Mouse (Mus musculus): Measurements from ENCODE around the gene 8030474K03Rik. TPM values are rescaled to one million over a fixed set of nuclear protein-coding genes. Genes with fewer than 3 reads are reported as not detected.
"Not testable (repeated sequence)": the region's sequence is repeated elsewhere in the genome, so short reads cannot be mapped to it uniquely, and the experiment has no call there.

The 8030474K03Rik gene
- total RNA-seq (2022), result not detected

DNA sequence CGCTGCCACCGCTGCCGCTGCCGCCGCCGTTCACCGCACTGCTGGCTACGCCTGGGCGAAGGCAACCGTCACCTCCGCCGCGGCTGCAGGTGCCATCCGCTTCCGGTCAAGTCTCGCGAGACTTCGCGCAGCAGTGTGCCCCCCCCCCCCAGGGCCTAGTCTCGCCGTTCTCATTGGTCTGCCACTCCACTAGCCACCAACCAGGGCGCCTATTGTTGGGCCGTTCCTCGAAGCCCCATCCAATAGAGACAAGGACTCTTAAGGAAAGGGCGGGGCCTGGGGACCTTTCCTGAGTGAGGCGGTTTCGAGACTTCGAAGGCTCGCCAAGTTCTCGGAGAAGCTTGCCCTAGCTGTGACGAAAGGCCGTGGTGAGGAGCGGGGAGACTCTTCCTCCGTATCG is at the start of gene 8030474K03Rik, which contains the start of gene Gm4779:
Gene 8030474K03Rik, plus strand, starts transcription at position 315 of the 400 bp plus-strand sequence.
Gene Gm4779, minus strand, starts transcription at position 82 of the 400 bp plus-strand sequence.
- DNase-seq (ENCODE audit: low spot score in 2 of 2), result no peak

DNA sequence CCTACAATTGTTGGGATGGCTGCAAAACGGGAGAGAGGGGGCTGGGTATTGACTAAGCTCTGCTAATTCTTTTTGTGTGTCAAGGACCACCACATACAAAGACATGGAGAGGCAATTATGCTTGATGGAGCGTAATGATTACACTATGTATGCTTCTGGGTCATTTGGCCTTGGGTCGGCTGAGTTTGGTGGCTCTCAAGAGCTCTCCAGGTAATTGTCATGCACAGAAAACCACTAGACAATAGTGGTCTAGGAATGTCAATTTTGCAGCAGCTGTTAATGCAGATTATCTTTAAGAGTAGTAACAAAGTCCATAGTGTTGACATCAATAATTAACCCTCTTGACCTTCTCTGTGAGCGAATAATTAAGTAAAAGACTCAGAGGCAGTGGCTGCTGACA is 44.3 kb upstream of the 8030474K03Rik start:
- no peak for DNase-seq (ENCODE audit: low spot score in 2 of 2)

DNA sequence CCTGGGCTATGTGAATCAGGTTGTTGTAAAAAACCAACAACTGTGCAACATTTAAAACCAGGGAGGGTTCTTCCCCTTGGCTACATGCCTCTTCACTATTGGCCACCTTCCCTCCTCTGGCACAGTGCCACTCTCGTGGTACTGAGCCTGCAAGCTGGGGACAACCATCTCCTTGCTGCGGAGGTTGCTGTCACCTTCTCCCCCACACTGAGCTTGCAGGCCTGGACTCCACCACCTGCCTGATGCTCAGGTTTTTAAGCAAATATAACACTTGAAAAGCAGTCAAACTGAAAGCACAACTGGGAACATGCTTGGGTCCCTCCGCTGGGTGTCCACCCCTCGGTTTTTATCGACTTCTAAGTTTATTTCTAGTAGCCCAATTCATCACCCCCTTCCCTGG is 40.0 kb upstream of the 8030474K03Rik start:
- no peak for DNase-seq (ENCODE audit: low spot score in 2 of 2)

DNA sequence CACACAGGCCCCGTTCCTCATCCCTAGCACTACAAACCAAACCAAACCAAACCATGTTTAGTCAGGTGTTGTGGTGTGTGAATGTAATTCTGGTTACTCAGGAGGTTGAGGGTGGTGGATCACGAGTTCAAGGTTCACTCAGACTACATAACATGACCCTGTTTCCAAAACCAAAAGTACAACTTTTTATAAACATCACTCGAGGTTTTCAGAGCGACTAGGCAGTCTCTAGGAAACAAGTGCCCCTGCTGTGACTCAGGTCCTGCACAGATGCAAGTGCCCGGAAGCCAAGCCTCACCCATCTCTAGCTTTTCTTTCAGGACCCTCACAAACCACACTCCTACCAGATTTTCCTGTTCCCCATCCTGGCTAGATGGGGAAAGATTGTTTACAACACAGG is 29.8 kb upstream of the 8030474K03Rik start:
- no peak for DNase-seq (ENCODE audit: low spot score in 2 of 2)

DNA sequence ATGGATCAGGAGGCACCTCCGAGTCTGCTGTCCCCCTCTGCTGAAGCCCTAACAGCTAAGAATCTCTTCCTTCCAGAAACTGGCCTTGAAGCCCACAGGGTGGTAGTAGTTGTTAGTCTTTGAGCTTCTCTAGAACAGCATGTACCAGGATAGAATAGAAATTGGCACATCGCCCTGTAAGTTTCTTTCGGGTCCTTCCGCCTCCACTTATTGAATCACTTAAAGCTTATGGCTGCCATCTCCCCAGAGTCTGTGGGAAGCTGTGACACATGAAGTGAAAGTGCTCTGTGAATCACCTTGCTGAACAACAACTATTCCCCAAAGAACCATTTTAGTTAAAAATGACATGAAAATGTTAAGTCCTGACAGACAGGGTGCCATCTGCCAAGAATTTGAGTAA is 29.3 kb upstream of the 8030474K03Rik start:
- no peak for DNase-seq (ENCODE audit: low spot score in 2 of 2)

DNA sequence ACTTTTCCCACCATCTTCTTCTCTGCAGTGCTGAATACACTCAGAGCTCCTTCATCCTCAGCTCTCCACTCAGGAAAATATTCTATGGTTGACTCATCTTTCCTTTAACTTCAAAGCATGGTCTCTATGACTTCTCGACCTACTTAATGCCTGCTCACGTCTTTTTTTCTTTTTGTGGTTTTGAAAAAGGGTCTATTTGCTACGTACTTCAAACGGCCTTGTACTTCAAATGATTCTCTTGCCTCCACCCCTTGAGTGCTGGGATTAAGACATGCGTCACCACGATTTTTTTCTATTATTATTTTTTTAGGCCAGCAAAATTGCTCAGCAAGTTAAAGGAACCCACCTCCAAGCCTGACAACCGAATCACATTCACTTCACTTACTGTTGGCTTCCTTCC is 27.2 kb upstream of the 8030474K03Rik start:
- no peak for DNase-seq (ENCODE audit: low spot score in 2 of 2)

DNA sequence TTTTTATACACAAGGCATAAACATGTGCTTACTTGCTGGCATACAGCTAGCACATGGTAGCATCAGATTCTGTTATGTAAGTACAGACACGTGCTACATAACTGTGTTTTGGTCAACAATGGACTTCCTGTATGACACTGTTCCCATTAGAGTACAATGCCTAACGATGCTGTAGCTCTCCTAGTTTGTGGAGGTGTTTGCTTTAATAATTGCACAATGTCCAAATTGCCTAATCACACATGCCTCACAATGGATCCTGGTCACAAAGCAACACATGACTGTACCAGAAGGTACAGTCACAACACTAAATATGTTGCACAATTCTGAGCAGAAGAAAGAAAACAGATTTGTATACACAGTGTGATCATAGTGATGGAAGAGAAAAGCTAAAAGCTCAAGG is 25.0 kb upstream of the 8030474K03Rik start:
- no peak for DNase-seq (ENCODE audit: low spot score in 2 of 2)

DNA sequence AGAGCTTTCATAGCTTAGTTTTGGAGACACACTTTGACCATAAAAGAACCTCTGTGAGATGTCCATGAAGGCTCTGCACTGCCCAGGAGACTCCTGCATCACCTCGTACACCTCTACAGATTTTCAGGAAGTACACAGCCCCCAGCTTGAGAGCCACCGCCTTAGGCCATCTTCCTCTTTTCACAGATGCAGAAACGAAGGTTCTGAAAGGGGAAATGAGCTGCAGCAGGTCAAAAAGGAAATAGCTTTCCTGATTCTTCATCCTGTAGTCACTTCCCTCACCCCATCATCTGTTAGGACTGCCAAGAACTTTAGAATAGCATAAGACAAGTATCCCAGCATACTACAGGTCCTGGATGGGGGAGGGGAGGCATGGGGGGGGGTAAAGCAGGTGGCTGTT is 24.1 kb upstream of the 8030474K03Rik start:
- DNase-seq (ENCODE audit: low spot score in 2 of 2), result no peak

DNA sequence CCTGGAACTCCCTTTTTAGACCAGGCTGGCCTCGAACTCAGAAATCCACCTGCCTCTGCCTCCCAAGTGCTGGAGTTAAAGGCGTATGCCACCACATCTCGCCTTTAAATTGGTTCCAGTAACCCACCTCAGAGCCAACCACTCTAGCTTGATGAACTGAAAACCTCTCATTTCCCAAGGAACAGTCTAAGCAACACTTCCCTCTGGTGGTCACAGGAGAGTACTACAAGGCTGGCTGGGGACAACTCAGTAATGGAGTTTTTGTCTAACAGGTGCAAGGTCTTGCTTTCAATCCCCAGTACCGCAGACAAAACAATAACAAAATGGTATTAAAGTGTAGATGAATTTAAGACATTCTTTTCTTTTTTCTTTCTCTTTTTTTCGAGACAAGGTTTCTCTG is 22.4 kb upstream of the 8030474K03Rik start:
- peak in 1 of 2 experiments; percentile 4 for DNase-seq (ENCODE audit: low spot score in 2 of 2)

DNA sequence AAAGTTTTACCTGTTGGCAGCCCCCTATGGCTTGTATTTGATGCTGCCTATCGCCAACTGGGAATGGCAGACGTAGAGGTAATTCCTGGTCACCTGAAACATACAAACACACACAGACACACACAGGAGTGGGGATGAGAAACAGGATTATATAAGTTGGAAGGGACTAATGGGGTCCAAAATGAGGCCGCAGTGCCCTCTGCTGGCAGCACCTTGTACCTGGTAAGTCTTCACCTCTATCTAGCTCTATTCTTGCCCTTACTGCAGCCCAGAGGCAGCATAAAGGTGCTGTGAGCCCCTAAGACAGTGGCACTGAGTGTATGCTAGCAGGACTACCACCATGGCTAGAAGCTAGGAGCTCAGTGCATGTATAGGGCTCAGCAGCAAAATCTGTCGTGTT is 2.9 kb upstream of the 8030474K03Rik start:
- DNase-seq (ENCODE audit: low spot score in 2 of 2), result peak in 1 of 2 experiments; percentile 13

DNA sequence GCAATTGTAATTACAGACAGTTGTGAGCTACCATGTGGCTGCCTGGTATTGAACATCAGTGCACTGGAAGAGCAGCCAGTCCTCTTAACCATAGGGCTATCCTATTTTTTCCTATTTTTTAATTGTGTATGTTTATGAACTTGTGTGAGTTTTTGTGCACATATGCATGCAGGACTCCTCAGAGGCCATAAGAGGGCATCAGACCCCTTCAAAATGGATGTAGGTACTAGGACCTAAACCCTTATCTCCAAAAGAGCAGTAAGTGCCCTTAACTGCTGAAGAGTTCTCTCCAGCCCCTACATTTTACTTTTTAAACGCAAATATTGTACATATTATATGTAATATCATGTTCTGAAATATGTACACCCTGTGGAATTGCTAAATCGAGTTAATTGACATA is 11.1 kb downstream of the 8030474K03Rik start:
- no peak for DNase-seq (ENCODE audit: low spot score in 2 of 2)

DNA sequence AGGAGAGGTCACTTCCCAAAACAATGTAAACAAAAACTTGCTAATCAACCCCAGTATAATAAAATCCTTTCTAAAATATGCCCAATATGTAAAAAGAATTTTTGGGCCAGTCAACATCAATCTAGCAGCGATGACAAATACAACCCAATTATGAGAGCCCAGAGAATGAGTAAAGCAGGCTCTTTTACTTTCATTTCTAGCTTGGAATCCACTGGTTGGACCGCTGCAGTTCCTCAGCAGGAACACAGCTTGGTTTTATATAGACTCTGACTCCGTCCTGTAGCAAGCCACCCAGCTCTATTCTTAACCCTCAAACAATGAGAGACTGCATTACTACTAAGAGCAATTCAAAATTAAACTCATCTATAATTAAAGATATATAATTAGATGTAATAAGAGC is 17.3 kb downstream of the 8030474K03Rik start:
- no peak for DNase-seq (ENCODE audit: low spot score in 2 of 2)

DNA sequence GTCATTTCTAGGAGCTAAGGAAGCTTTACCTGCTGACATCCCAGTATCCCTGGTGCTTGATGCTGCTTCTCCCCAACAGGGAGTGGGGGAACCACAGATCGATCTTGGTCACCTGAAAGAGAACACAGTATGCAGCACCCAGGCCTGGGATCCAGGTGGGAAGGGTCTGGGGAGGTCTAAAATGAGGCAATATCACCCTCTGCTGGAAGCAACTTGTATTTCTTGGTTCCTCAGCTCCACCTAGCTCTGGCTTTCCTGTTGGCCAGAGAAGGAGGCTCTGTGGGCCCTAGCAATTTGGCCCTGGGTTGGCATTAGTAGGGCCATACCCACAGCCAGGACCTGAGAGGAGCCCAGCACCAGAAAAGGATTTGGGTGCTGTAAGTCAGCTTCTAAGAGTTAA is 24.7 kb downstream of the 8030474K03Rik start:
- no peak for DNase-seq (ENCODE audit: low spot score in 2 of 2)

DNA sequence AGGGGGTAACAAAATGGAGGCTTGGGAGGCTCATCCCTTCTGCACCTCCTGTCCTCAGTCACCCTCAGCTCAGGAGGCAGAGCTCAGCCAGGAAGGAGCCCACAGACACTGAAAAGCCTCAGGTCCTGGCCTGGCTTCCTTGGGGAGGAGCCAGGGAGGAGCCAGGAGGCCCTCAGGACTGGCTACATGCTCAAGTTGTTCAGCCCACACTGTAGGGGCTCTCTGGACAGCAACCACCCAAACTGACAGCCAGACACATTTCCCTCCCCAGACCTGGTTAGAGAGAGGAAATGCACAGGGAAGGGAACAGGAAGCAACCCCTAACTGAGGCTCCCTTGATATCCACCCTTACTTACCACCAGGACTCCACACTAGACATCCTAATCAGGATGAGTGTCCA is 25.5 kb downstream of the 8030474K03Rik start:
- DNase-seq (ENCODE audit: low spot score in 2 of 2), result not testable (repeated sequence)

DNA sequence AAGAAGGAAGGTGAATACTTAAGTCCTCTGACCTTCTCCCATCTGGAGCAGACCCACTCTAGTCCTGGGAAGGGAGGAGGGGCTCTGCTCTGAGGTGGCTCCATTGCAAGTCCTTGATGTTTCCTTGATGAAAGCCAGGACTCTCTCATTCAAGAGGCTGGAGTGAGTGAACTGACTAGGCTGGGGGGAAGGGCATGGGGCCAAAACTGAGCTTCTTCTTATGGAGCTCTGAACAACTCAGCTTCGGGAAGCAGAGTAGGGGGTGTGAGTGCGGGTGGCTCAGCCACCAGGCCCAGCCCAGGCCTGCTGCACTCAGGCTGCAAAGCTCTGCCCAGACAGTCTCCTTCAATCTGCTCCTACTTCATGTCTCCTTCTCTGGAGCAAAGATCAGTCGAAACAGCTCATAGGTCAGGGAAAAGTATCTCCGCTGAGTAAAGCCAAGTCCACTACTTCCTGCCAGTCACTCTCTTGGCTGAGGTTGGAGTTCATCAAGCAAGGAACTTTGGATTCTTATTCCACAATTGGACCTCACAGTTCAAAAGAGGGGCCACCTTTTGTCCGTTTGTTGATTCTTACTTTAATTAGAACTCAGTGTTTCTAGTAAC is 52.8 kb downstream of the 8030474K03Rik start:
- DNase-seq (ENCODE audit: low spot score in 2 of 2), result no peak

Other genes with a start within 250 kb of the 8030474K03Rik start
- 10 to 100 TPM; 58.9 to 75.0 (median 72.6) TPM for gene Ogt, start 154.6 kb upstream of the 8030474K03Rik start, total RNA-seq (2022)
- not detected for gene Cxcr3, start 60.4 kb upstream of the 8030474K03Rik start, total RNA-seq (2022)
- not detected for gene Gm4779, start 233 bp upstream of the 8030474K03Rik start, total RNA-seq (2022)
- gene Nhsl2, start 54.7 kb downstream of the 8030474K03Rik start, total RNA-seq (2022), result 1 to 10 TPM; 1.3 to 2.0 (median 1.5) TPM